Mouse (Mus musculus): ENCODE data around the gene Nutf2-ps1.
"Not testable (repeated sequence)": the region's sequence is repeated elsewhere in the genome, so short reads cannot be mapped to it uniquely, and the experiment has no call there.

The Nutf2-ps1 gene

GRCm38 (mm10) chr19:53588968-53589367 lies at the start of gene Nutf2-ps1:
TSS of gene Nutf2-ps1 (minus strand) at chr19:53589068.
- not testable (repeated sequence) for DNase-seq (ENCODE audit: low read depth, low spot score)

GRCm38 (mm10) chr19:53638041-53638440 lies 49.2 kb upstream of the Nutf2-ps1 start:
- DNase-seq (ENCODE audit: low read depth, low spot score): peak; percentile 34

- DNase-seq (ENCODE audit: low read depth, low spot score): no peak
Measured at GRCm38 (mm10) chr19:53621681-53622080, 32.8 kb upstream of the Nutf2-ps1 start.

- peak; percentile 60 for DNase-seq (ENCODE audit: low read depth, low spot score)
Measured at GRCm38 (mm10) chr19:53608921-53609320, 20.1 kb upstream of the Nutf2-ps1 start.

GRCm38 (mm10) chr19:53601363-53601655 lies 12.4 kb upstream of the Nutf2-ps1 start:
- no peak for DNase-seq (ENCODE audit: low read depth, low spot score)

- DNase-seq (ENCODE audit: low read depth, low spot score): peak; percentile 76
Measured at GRCm38 (mm10) chr19:53600549-53601362, 11.9 kb upstream of the Nutf2-ps1 start.

- peak; percentile 99 for DNase-seq (ENCODE audit: low read depth, low spot score)
Measured at GRCm38 (mm10) chr19:53599757-53600539, 11.1 kb upstream of the Nutf2-ps1 start, which contains the start of gene Smc3. TSS of gene Smc3 (plus strand) at chr19:53600398.

GRCm38 (mm10) chr19:53596723-53597474 lies 8.0 kb upstream of the Nutf2-ps1 start:
- DNase-seq (ENCODE audit: low read depth, low spot score): no peak

GRCm38 (mm10) chr19:53587686-53588085 lies 1.2 kb downstream of the Nutf2-ps1 start:
- not testable (repeated sequence) for DNase-seq (ENCODE audit: low read depth, low spot score)

- not testable (repeated sequence) for DNase-seq (ENCODE audit: low read depth, low spot score)
Measured at GRCm38 (mm10) chr19:53580271-53580670, 8.6 kb downstream of the Nutf2-ps1 start.

GRCm38 (mm10) chr19:53578597-53579252 lies 10.1 kb downstream of the Nutf2-ps1 start:
- peak; percentile 91 for DNase-seq (ENCODE audit: low read depth, low spot score)

- DNase-seq (ENCODE audit: low read depth, low spot score): peak; percentile 16
Measured at GRCm38 (mm10) chr19:53577025-53577800, 11.7 kb downstream of the Nutf2-ps1 start.

- DNase-seq (ENCODE audit: low read depth, low spot score): no peak
Measured at GRCm38 (mm10) chr19:53576061-53576460, 12.8 kb downstream of the Nutf2-ps1 start.

- DNase-seq (ENCODE audit: low read depth, low spot score): no peak
Measured at GRCm38 (mm10) chr19:53575296-53576010, 13.4 kb downstream of the Nutf2-ps1 start.

GRCm38 (mm10) chr19:53574546-53574945 lies 14.3 kb downstream of the Nutf2-ps1 start:
- DNase-seq (ENCODE audit: low read depth, low spot score): no peak

- no peak for DNase-seq (ENCODE audit: low read depth, low spot score)
Measured at GRCm38 (mm10) chr19:53574131-53574530, 14.7 kb downstream of the Nutf2-ps1 start.

GRCm38 (mm10) chr19:53573151-53573550 lies 15.7 kb downstream of the Nutf2-ps1 start:
- no peak for DNase-seq (ENCODE audit: low read depth, low spot score)

GRCm38 (mm10) chr19:53572607-53573006 lies 16.3 kb downstream of the Nutf2-ps1 start:
- no peak for DNase-seq (ENCODE audit: low read depth, low spot score)

- DNase-seq (ENCODE audit: low read depth, low spot score): no peak
Measured at GRCm38 (mm10) chr19:53571501-53572428, 17.1 kb downstream of the Nutf2-ps1 start.
